Mouse (Mus musculus) ES-E14 (cell line): Measurements from ENCODE around the gene Smyd5.

Experiments
- CHD2 ChIP-seq: IDR thresholded peaks from 2 replicates; pipeline ENCODE4 v1.6.1; 2014; ENCODE audit warnings: mild to moderate bottlenecking, low read depth, low read length, inconsistent platforms
- HCFC1 ChIP-seq: IDR thresholded peaks from 2 replicates; pipeline ENCODE4 v1.6.1; 2012; ENCODE audit warnings: low read length, inconsistent platforms, borderline replicate concordance; ENCODE audit not compliant: insufficient read depth
- MAFK ChIP-seq: IDR thresholded peaks from 2 replicates; pipeline ENCODE4 v1.6.1; 2014; ENCODE audit warnings: mild to moderate bottlenecking, low read depth, low read length, inconsistent platforms; ENCODE audit not compliant: insufficient read depth
- ZC3H11A ChIP-seq: IDR thresholded peaks from 2 replicates; pipeline ENCODE4 v1.6.1; 2012; ENCODE audit warnings: low read depth, mild to moderate bottlenecking, inconsistent platforms, low read length, borderline replicate concordance
- ZNF384 ChIP-seq: IDR thresholded peaks from 2 replicates; pipeline ENCODE4 v1.6.1; 2012; ENCODE audit warnings: low read depth, low read length, inconsistent platforms

- no peak for TF ChIP-seq MAFK
- TF ChIP-seq ZNF384, result no peak
- no peak for TF ChIP-seq HCFC1
- no peak for TF ChIP-seq CHD2
- no peak for TF ChIP-seq ZC3H11A
Observed at GRCm38 (mm10) chr6:85447351-85447750, 15.6 kb downstream of the Smyd5 start.
